ENCODE assay signal across 20 mouse cellular contexts in genomic region chr7:109544792-109545191, GRCm38 (mm10). TPM values are rescaled to one million over a fixed set of nuclear protein-coding genes. Genes with fewer than 3 reads are reported as not detected.
DNase-seq lines count a peak whose midpoint lies in the region; ATAC-seq and TF ChIP-seq lines count a peak whose summit lies in the region.
"Had no signal": no experiment of that assay in that cellular context is flagged by ENCODE, and none has a peak within 500 bp of the region (broad histone marks: within the 10 kb centered on the region; RNA-seq: fewer than 3 reads in every experiment).

No protein-coding gene starts in this region.

- no peak for TF ChIP-seq EP300 in lung, postnatal 0 days (IDR thresholded peaks at IDR 0.05)

- TF ChIP-seq CTCF in lung, postnatal 0 days (IDR thresholded peaks at IDR 0.05) = no peak

- peak; percentile 54 for DNase-seq in adrenal gland, postnatal 14 days
- no peak for DNase-seq in adrenal gland, adult 18-20 months (ENCODE audit: low spot score in 2 of 2)
- DNase-seq in lung, postnatal 0 days (ENCODE audit: low spot score) = no peak
- DNase-seq in lung, adult 18-20 months = no peak
- DNase-seq in spleen, postnatal 36 days (ENCODE audit: low spot score in 2 of 2) = no peak
- DNase-seq: cerebellum, adult 11 months; cerebellum, postnatal 36 days; thymus, postnatal 25 days had no signal

- no peaks in the 10 kb centered on the region for H3K9me3 ChIP-seq in hindbrain, embryonic 15.5 days
- H3K9me3 ChIP-seq in hindbrain, embryonic 16.5 days (ENCODE audit: control insufficient read depth, low read length) = no peaks in the 10 kb centered on the region
- H3K9me3 ChIP-seq in lung, postnatal 0 days (ENCODE audit: low read length) = no peaks in the 10 kb centered on the region
- H3K9me3 ChIP-seq in stomach, embryonic 16.5 days (replicated peaks; ENCODE audit: control insufficient read depth, low read length) = no peaks in the 10 kb centered on the region
- H3K9me3 ChIP-seq: embryonic facial prominence, embryonic 10.5 days; midbrain, embryonic 15.5 days had no signal

- H3K9ac ChIP-seq in hindbrain, embryonic 15.5 days = no peak overlapping the region
- no peak overlapping the region for H3K9ac ChIP-seq in hindbrain, embryonic 16.5 days (ENCODE audit: low read depth, low read length)
- no peak overlapping the region for H3K9ac ChIP-seq in lung, postnatal 0 days (replicated peaks; ENCODE audit: low read depth)
- no peak overlapping the region for H3K9ac ChIP-seq in stomach, embryonic 16.5 days (ENCODE audit: low read length)
- H3K9ac ChIP-seq: midbrain, embryonic 15.5 days had no signal

- peak overlapping the region; percentile 23; the same call in 1 of the 2 replicates for H3K27ac ChIP-seq in hindbrain, embryonic 15.5 days (replicated peaks)
- no peak overlapping the region for H3K27ac ChIP-seq in hindbrain, embryonic 16.5 days (ENCODE audit: low read depth, low read length)
- H3K27ac ChIP-seq in lung, postnatal 0 days (ENCODE audit: low read length) = peak overlapping the region; percentile 70
- H3K27ac ChIP-seq in stomach, embryonic 16.5 days (ENCODE audit: low read length) = peak overlapping the region; percentile 67
- H3K27ac ChIP-seq: embryonic facial prominence, embryonic 10.5 days; layer of hippocampus, adult 2 months; macrophage; midbrain, embryonic 15.5 days had no signal

- no peak overlapping the region for H3K4me2 ChIP-seq in hindbrain, embryonic 15.5 days
- no peak overlapping the region for H3K4me2 ChIP-seq in hindbrain, embryonic 16.5 days (ENCODE audit: low read length)
- H3K4me2 ChIP-seq in lung, postnatal 0 days (replicated peaks; ENCODE audit: low read depth, low read length) = no peak overlapping the region
- H3K4me2 ChIP-seq in stomach, embryonic 16.5 days (ENCODE audit: low read depth, low read length) = no peak overlapping the region
- H3K4me2 ChIP-seq: liver, embryonic 11.5 days; midbrain, embryonic 15.5 days had no signal

- H3K4me1 ChIP-seq in hindbrain, embryonic 15.5 days (replicated peaks) = peaks cover 5% of the 10 kb centered on the region; the same call in 1 of the 2 replicates
- no peaks in the 10 kb centered on the region for H3K4me1 ChIP-seq in hindbrain, embryonic 16.5 days (ENCODE audit: control insufficient read depth, insufficient read depth, low read depth, low read length)
- H3K4me1 ChIP-seq in lung, postnatal 0 days (ENCODE audit: insufficient read depth, low read depth, low read length) = no peaks in the 10 kb centered on the region; the same call in 1 of the 2 replicates
- H3K4me1 ChIP-seq in stomach, embryonic 16.5 days (ENCODE audit: control insufficient read depth, insufficient read depth, low read length) = 0 out of 2 replicates have a peak, but pooled peaks cover 4% of the 10 kb centered on the region
- H3K4me1 ChIP-seq: embryonic facial prominence, embryonic 10.5 days had no signal

- H3K4me3 ChIP-seq in hindbrain, embryonic 15.5 days = no peak overlapping the region
- H3K4me3 ChIP-seq in hindbrain, embryonic 16.5 days (ENCODE audit: low read length) = no peak overlapping the region
- no peak overlapping the region for H3K4me3 ChIP-seq in lung, postnatal 0 days (ENCODE audit: low read depth, low read length)
- H3K4me3 ChIP-seq in stomach, embryonic 16.5 days (replicated peaks; ENCODE audit: low read length) = no peak overlapping the region
- H3K4me3 ChIP-seq: embryonic facial prominence, embryonic 10.5 days; layer of hippocampus, adult 2 months; midbrain, embryonic 15.5 days had no signal

- WGBS in hindbrain, embryonic 15.5 days = 76% methylated on average over 5 of the region's 5 CpGs
- WGBS in hindbrain, embryonic 16.5 days = 73% methylated on average over 5 of the region's 5 CpGs
- 57% methylated on average over 5 of the region's 5 CpGs for WGBS in lung, postnatal 0 days
- 67% methylated on average over 5 of the region's 5 CpGs for WGBS in stomach, embryonic 16.5 days

- no peak for ATAC-seq in hindbrain, embryonic 15.5 days (ENCODE audit: low FRiP score, low read depth)
- no peak for ATAC-seq in hindbrain, embryonic 16.5 days
- peak; percentile 15; the same call in 1 of the 2 replicates for ATAC-seq in lung, postnatal 0 days
- no peak for ATAC-seq in stomach, embryonic 16.5 days (ENCODE audit: insufficient read depth, low FRiP score)
- ATAC-seq: activated CD4-positive, CD25-positive, alpha-beta regulatory T cell, adult 4 months; forebrain, embryonic 16.5 days; midbrain, embryonic 15.5 days had no signal

- no peaks in the 10 kb centered on the region for H3K36me3 ChIP-seq in hindbrain, embryonic 15.5 days
- no peaks in the 10 kb centered on the region for H3K36me3 ChIP-seq in hindbrain, embryonic 16.5 days (ENCODE audit: control insufficient read depth, insufficient read depth, low read length)
- H3K36me3 ChIP-seq in lung, postnatal 0 days (ENCODE audit: insufficient read depth, low read length) = peaks cover 27% of the 10 kb centered on the region; the same call in 1 of the 2 replicates
- 0 out of 2 replicates have a peak, but pooled peaks cover 3% of the 10 kb centered on the region for H3K36me3 ChIP-seq in stomach, embryonic 16.5 days (ENCODE audit: control insufficient read depth, insufficient read depth, low read length)
- H3K36me3 ChIP-seq: midbrain, embryonic 15.5 days had no signal

- no peaks in the 10 kb centered on the region for H3K27me3 ChIP-seq in hindbrain, embryonic 15.5 days
- H3K27me3 ChIP-seq in hindbrain, embryonic 16.5 days (replicated peaks; ENCODE audit: control insufficient read depth, insufficient read depth, low read length) = no peaks in the 10 kb centered on the region
- no peaks in the 10 kb centered on the region for H3K27me3 ChIP-seq in lung, postnatal 0 days (replicated peaks; ENCODE audit: insufficient read depth, low read length)
- H3K27me3 ChIP-seq in stomach, embryonic 16.5 days (ENCODE audit: control insufficient read depth, insufficient read depth, low read length) = no peaks in the 10 kb centered on the region
- H3K27me3 ChIP-seq: CH12.LX; midbrain, embryonic 15.5 days had no signal

RNA-seq across cellular contexts. Expression of gene Rpl27a, which starts 25.8 kb away (rescaled TPM):
- 244 and 276 TPM in 2 replicates for total RNA-seq in adrenal gland, postnatal 14 days (2021)
- 100 to 1,000 TPM; 204 to 208 TPM for total RNA-seq in adrenal gland, adult 18-20 months (2021)
- 80.2 and 81.4 TPM in 2 replicates for polyA plus RNA-seq in hindbrain, embryonic 15.5 days (2015; fragmentation: Nextera tagmentation; extraction: Ambion mirVana)
- 76.0 and 80.8 TPM in 2 replicates for polyA plus RNA-seq in hindbrain, embryonic 16.5 days (2015; fragmentation: Nextera tagmentation; extraction: Ambion mirVana)
- 108 and 110 TPM in 2 replicates for polyA plus RNA-seq in lung, postnatal 0 days (2015; fragmentation: Nextera tagmentation; extraction: Ambion mirVana)
- polyA plus RNA-seq in stomach, embryonic 16.5 days (2015; fragmentation: Nextera tagmentation; extraction: Ambion mirVana) = 109 and 128 TPM in 2 replicates

RNA-seq across cellular contexts. Expression of gene Trim66, which starts 36.9 kb away (rescaled TPM):
- total RNA-seq in adrenal gland, postnatal 14 days (2021) = 0.70 and 0.90 TPM in 2 replicates
- under 1 TPM; 0.19 to 0.30 TPM for total RNA-seq in adrenal gland, adult 18-20 months (2021)
- 0.79 and 0.81 TPM in 2 replicates for polyA plus RNA-seq in hindbrain, embryonic 15.5 days (2015; fragmentation: Nextera tagmentation; extraction: Ambion mirVana)
- 0.91 and 1.4 TPM in 2 replicates for polyA plus RNA-seq in hindbrain, embryonic 16.5 days (2015; fragmentation: Nextera tagmentation; extraction: Ambion mirVana)
- polyA plus RNA-seq in lung, postnatal 0 days (2015; fragmentation: Nextera tagmentation; extraction: Ambion mirVana) = 0.04 TPM in 2 replicates
- 0.02 and 0.09 TPM in 2 replicates for polyA plus RNA-seq in stomach, embryonic 16.5 days (2015; fragmentation: Nextera tagmentation; extraction: Ambion mirVana)
- polyA plus RNA-seq: activated CD4-positive, CD25-positive, alpha-beta regulatory T cell, adult 4 months; kidney, embryonic 14.5 days had no signal
